Mouse (Mus musculus): ENCODE measurements around the gene Slamf9. TPM values are rescaled to one million over a fixed set of nuclear protein-coding genes. Genes with fewer than 3 reads are reported as not detected.

Gene Slamf9
- total RNA-seq (2014; fragmentation: Nextera tagmentation) (not detected in 2 replicates), total RNA-seq (2017) (not detected in 2 replicates), polyA plus RNA-seq (2012) (not detected in 2 replicates)

DNA sequence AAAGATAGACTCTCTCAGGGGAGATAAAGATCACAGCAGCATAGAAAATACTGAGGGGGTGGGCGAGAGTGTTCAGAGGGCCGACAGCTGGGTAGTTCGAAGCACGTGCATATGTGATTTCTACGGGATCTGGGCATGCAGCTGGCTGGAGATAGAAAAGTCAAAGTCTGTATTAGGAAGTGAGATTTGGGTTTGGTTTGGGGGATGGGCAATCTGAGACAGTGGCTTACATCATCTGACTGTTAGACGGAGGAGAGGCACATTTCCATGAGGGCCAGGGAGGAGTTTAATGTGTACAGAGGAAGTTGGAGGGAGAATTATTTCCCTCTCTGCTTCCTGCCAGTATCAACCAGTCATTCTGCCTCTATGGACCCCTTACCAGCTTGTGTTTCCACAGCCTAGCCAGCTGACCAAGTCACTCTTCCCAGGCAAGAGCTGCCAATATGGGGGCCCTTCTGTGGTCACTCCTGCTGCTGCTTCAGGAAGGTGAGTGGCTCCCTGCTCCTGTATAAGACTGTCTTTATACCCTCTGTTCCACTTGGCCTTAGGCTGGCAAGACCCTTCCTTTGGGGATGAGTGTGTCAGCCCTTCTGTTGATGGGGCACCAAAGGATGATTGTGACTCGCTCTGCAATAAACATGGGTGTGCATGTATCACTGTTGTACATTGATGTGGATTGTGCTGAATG, at the start of gene Slamf9:
Slamf9 (plus strand) TSS at position 305 of the 688 bp plus-strand sequence.
- H3K27me3 ChIP-seq (ENCODE audit: insufficient read depth, low read length): peaks cover 9% of the 10 kb centered on the region
- no peaks in the 10 kb centered on the region for H3K9me3 ChIP-seq (replicated peaks)
- DNase-seq (ENCODE audit: low spot score) (no peak), ATAC-seq (ENCODE audit: extremely low read depth, insufficient number of reproducible peaks, low FRiP score, poor library complexity, severe bottlenecking) (no peak)
- H3K36me3 ChIP-seq (replicated peaks): no peaks in the 10 kb centered on the region
- no peak within 1 kb of the TSS for H3K4me3 ChIP-seq (ENCODE audit: low read depth, low read length)
- no peak for TF ChIP-seq CTCF (IDR thresholded peaks at IDR 0.05; ENCODE audit: low read depth, low read length)
- TF ChIP-seq GATA2 (IDR thresholded peaks at IDR 0.05; ENCODE audit: borderline replicate concordance, low read depth, low read length): no peak
- no peak for TF ChIP-seq TAL1 (conservative IDR thresholded peaks at IDR 0.05; ENCODE audit: low read depth, low read length)
- no peak for TF ChIP-seq GATA1 (IDR thresholded peaks at IDR 0.05; ENCODE audit: borderline replicate concordance, low read length)
- no peak for TF ChIP-seq POLR2AphosphoS5 (IDR thresholded peaks at IDR 0.05; ENCODE audit: insufficient replicate concordance, low read depth, low read length)
- no peaks in the 10 kb centered on the region for H3K4me1 ChIP-seq (ENCODE audit: insufficient read depth, low read depth, low read length)

DNA sequence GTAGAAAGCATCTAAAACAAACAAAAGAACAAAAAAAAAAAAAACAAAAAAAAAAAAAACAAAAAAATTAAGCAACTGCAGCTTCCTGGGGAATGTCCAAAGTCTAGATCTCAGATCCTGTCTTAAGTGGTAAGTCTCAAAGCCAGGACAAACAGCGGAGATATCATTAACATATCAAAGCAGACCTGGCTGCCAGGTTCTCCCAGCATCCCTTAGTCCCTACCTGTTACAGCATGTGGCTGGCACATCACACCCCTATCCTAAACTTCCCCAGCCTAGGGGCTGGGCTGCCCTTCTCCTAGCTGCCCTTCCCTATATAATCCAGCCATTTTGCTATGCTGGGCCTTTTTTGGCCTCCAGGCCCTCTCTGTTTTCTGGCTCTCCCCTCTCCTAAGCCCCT, 48.7 kb upstream of the Slamf9 start:
- Histone ChIP-seq H3K4me1 (ENCODE audit: insufficient read depth, low read depth, low read length) (no peaks in the 10 kb centered on the region), H3K4me3 (ENCODE audit: low read depth, low read length) (no peak overlapping the region), H3K9me3 (replicated peaks) (no peaks in the 10 kb centered on the region), H3K27me3 (ENCODE audit: insufficient read depth, low read length) (no peaks in the 10 kb centered on the region), H3K36me3 (replicated peaks) (no peaks in the 10 kb centered on the region)
- DNase-seq (ENCODE audit: low spot score) (no peak), ATAC-seq (ENCODE audit: extremely low read depth, insufficient number of reproducible peaks, low FRiP score, poor library complexity, severe bottlenecking) (no peak)
- TF ChIP-seq GATA2 (IDR thresholded peaks at IDR 0.05; ENCODE audit: borderline replicate concordance, low read depth, low read length) (no peak), CTCF (IDR thresholded peaks at IDR 0.05; ENCODE audit: low read depth, low read length) (no peak), TAL1 (conservative IDR thresholded peaks at IDR 0.05; ENCODE audit: low read depth, low read length) (no peak), GATA1 (IDR thresholded peaks at IDR 0.05; ENCODE audit: borderline replicate concordance, low read length) (no peak), POLR2AphosphoS5 (IDR thresholded peaks at IDR 0.05; ENCODE audit: insufficient replicate concordance, low read depth, low read length) (no peak)

DNA sequence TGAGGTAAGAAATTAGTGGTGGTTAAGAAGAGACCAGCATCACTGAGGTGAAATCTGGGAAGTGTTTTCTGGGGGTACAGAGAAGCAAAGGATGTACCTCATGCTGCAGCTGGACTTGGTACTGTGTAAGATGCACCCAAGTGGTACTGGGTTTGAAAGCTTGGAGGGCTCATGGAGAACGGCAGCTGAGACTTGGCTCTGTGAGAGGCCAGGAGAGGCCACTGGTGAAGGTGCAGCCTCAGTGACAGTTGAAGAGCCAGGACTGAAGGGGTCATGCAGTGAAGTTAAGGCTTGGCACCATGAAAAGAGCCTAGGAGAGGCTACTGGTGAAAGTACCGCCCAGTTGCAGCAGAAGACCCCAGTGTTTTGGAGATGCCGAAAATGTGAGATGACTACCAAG, 47.3 kb upstream of the Slamf9 start:
- Histone ChIP-seq H3K4me3 (ENCODE audit: low read depth, low read length) (no peak overlapping the region), H3K27me3 (ENCODE audit: insufficient read depth, low read length) (no peaks in the 10 kb centered on the region), H3K36me3 (replicated peaks) (no peaks in the 10 kb centered on the region), H3K4me1 (ENCODE audit: insufficient read depth, low read depth, low read length) (no peaks in the 10 kb centered on the region), H3K9me3 (replicated peaks) (no peaks in the 10 kb centered on the region)
- TF ChIP-seq CTCF (IDR thresholded peaks at IDR 0.05; ENCODE audit: low read depth, low read length): no peak
- TF ChIP-seq POLR2AphosphoS5 (IDR thresholded peaks at IDR 0.05; ENCODE audit: insufficient replicate concordance, low read depth, low read length): no peak
- TF ChIP-seq GATA1 (IDR thresholded peaks at IDR 0.05; ENCODE audit: borderline replicate concordance, low read length): no peak
- TF ChIP-seq GATA2 (IDR thresholded peaks at IDR 0.05; ENCODE audit: borderline replicate concordance, low read depth, low read length): no peak
- no peak for TF ChIP-seq TAL1 (conservative IDR thresholded peaks at IDR 0.05; ENCODE audit: low read depth, low read length)
- DNase-seq (ENCODE audit: low spot score) (no peak), ATAC-seq (ENCODE audit: extremely low read depth, insufficient number of reproducible peaks, low FRiP score, poor library complexity, severe bottlenecking) (no peak)

- ATAC-seq (ENCODE audit: extremely low read depth, insufficient number of reproducible peaks, low FRiP score, poor library complexity, severe bottlenecking) (no peak), DNase-seq (ENCODE audit: low spot score) (no peak)
- TF ChIP-seq GATA1 (IDR thresholded peaks at IDR 0.05; ENCODE audit: borderline replicate concordance, low read length) (no peak), TAL1 (conservative IDR thresholded peaks at IDR 0.05; ENCODE audit: low read depth, low read length) (no peak), GATA2 (IDR thresholded peaks at IDR 0.05; ENCODE audit: borderline replicate concordance, low read depth, low read length) (no peak), POLR2AphosphoS5 (IDR thresholded peaks at IDR 0.05; ENCODE audit: insufficient replicate concordance, low read depth, low read length) (no peak), CTCF (IDR thresholded peaks at IDR 0.05; ENCODE audit: low read depth, low read length) (no peak)
- Histone ChIP-seq H3K27me3 (ENCODE audit: insufficient read depth, low read length) (no peaks in the 10 kb centered on the region), H3K4me1 (ENCODE audit: insufficient read depth, low read depth, low read length) (no peaks in the 10 kb centered on the region), H3K36me3 (replicated peaks) (no peaks in the 10 kb centered on the region), H3K4me3 (ENCODE audit: low read depth, low read length) (no peak overlapping the region), H3K9me3 (replicated peaks) (no peaks in the 10 kb centered on the region)
These were observed 46.5 kb upstream of the Slamf9 start for GRCm38 (mm10) chr1:172428614-172429013.

DNA sequence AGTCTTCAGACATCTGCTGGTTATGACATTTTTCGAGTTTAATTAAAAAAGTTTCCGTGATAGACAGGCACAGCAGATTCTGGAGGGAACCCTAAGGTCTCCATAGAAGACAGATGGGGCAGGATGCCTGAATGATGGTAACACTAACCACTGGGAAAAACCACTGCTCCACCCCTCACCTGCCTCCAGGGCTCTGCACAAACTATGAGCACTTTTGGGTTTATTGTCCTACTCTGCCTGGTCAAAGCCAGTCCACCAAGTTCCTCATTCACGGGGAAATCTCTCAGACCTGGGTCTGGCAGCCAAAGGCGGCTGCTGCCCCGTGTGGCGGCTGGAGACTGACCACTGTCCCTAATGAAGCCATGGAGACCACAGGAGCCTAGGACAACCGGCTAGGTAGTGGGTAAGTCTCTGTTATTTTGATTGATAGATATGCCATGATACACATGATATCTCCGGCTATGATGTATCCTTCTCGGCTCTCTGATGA, 44.4 kb upstream of the Slamf9 start:
- no peaks in the 10 kb centered on the region for H3K9me3 ChIP-seq (replicated peaks)
- H3K27me3 ChIP-seq (ENCODE audit: insufficient read depth, low read length): no peaks in the 10 kb centered on the region
- H3K4me1 ChIP-seq (ENCODE audit: insufficient read depth, low read depth, low read length): no peaks in the 10 kb centered on the region
- TF ChIP-seq GATA2 (IDR thresholded peaks at IDR 0.05; ENCODE audit: borderline replicate concordance, low read depth, low read length) (no peak), TAL1 (conservative IDR thresholded peaks at IDR 0.05; ENCODE audit: low read depth, low read length) (no peak), CTCF (IDR thresholded peaks at IDR 0.05; ENCODE audit: low read depth, low read length) (no peak), POLR2AphosphoS5 (IDR thresholded peaks at IDR 0.05; ENCODE audit: insufficient replicate concordance, low read depth, low read length) (no peak), GATA1 (IDR thresholded peaks at IDR 0.05; ENCODE audit: borderline replicate concordance, low read length) (no peak)
- ATAC-seq (ENCODE audit: extremely low read depth, insufficient number of reproducible peaks, low FRiP score, poor library complexity, severe bottlenecking) (no peak), DNase-seq (ENCODE audit: low spot score) (no peak)
- no peaks in the 10 kb centered on the region for H3K36me3 ChIP-seq (replicated peaks)
- no peak overlapping the region for H3K4me3 ChIP-seq (ENCODE audit: low read depth, low read length)

- ATAC-seq (ENCODE audit: extremely low read depth, insufficient number of reproducible peaks, low FRiP score, poor library complexity, severe bottlenecking) (no peak), DNase-seq (ENCODE audit: low spot score) (no peak)
- no peaks in the 10 kb centered on the region for H3K9me3 ChIP-seq (replicated peaks)
- TF ChIP-seq GATA2 (IDR thresholded peaks at IDR 0.05; ENCODE audit: borderline replicate concordance, low read depth, low read length): no peak
- TF ChIP-seq CTCF (IDR thresholded peaks at IDR 0.05; ENCODE audit: low read depth, low read length): no peak
- no peak for TF ChIP-seq POLR2AphosphoS5 (IDR thresholded peaks at IDR 0.05; ENCODE audit: insufficient replicate concordance, low read depth, low read length)
- no peak for TF ChIP-seq TAL1 (conservative IDR thresholded peaks at IDR 0.05; ENCODE audit: low read depth, low read length)
- TF ChIP-seq GATA1 (IDR thresholded peaks at IDR 0.05; ENCODE audit: borderline replicate concordance, low read length): no peak
- no peaks in the 10 kb centered on the region for H3K4me1 ChIP-seq (ENCODE audit: insufficient read depth, low read depth, low read length)
- no peak overlapping the region for H3K4me3 ChIP-seq (ENCODE audit: low read depth, low read length)
- H3K36me3 ChIP-seq (replicated peaks): no peaks in the 10 kb centered on the region
- no peaks in the 10 kb centered on the region; the same call in 1 of the 2 replicates for H3K27me3 ChIP-seq (ENCODE audit: insufficient read depth, low read length)
These were observed 43.1 kb upstream of the Slamf9 start for GRCm38 (mm10) chr1:172431836-172432586.

Measured in G1E (cell line).